Mouse (Mus musculus) layer of hippocampus, adult 8-10 months (tissue): ENCODE results near the gene Tle2. TPM values are rescaled to one million over a fixed set of nuclear protein-coding genes. Genes with fewer than 3 reads are reported as not detected.

Experiments
- DNase-seq, 2 experiments: peaks; one replicate each; pipeline ENCODE4 v3.0.0; 2022; ENCODE audit warnings: low spot score in 2 of 2
- total RNA-seq, 4 experiments: library from RNA; stranded (reverse); gene quantifications; 2 replicates each; pipeline ENCODE4 v1.2.4; 2022

The Tle2 gene
- total RNA-seq, 4 experiments from 2014 or later = 34.5 to 59.9 (median 38.5) TPM

DNA sequence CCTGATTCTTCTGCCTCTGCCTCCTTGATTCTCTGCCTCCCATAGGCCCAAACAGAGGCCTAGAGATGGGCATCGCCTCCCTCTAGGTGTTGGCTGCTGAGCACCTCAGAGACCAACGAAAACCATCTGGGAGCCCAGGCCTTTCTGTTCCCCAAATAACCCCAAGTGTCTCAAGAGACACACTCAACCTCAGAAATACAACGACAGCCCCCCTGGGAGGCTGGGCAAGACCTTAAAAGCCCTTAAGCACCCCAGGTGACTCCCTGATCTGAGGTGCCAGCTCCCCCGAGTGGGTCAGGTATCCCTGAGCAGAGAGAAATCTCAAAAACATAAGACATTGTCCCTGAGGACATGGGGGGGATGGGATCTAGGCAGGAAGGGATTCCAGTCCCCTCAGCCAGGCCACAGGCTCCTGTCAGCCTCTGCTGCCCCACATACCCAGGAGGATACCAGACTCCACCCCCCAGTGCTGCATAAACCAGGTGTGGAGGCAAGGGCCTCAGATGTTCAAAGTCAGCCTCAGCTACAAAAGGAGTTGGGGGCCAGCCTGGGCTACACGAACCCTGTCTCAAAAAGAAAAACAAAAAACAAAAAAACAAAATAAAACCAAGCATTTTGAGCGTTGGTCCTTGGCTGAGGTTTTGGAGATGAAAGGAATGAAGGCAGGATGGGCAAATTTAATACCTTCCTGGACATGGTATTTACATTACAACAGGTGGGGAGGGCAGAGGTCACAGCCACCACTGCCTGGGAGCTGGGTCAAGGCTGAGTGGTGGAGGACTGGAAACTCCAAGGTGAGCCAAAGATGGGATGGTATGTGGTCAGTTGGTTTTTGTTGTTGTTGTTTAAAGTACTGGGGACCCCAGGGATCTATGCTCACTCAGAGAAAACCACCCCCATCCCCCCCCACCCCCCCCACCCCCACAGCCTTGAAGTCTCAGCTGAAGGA lies 20.3 kb upstream of the Tle2 start:
- DNase-seq = no peak

DNA sequence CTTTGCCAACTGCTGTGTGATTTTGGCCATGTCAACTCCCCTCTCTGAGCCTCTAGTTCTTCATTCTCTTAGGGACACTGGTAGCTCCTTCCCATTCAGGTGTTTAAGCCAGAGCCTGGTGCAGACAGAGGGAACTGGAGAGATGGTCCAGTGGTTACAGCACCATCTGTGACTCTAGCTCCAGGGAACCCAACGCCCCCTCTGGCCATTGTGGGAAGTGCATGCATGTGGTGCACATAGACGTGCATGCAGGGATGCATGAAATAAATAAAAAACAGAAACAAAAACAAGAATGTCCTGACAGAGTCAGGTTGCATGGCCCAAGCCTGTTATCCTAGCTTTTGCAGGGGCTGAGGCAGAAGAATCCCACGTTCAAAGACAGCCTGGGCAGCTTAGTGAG lies 18.1 kb upstream of the Tle2 start:
- DNase-seq = no peak

DNA sequence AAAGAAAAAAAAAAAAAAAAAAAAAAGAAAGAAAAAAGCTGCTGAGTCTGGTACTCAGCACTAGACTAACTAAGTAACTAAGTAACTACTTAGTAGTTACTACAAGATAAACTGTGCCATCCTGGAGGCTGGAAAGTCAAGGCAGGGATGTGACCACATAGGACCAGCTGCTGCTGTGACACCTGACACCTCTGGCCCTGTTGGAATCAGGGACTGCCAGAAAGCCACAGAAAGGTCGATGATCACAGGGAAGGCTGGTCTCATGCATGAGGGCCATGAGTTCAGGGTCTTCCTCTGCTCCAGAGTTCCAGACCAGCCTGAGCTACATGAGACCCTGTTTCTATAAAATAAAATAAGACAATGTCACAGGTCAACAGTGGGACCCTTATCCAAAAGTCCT lies 16.9 kb upstream of the Tle2 start:
- DNase-seq = no peak

DNA sequence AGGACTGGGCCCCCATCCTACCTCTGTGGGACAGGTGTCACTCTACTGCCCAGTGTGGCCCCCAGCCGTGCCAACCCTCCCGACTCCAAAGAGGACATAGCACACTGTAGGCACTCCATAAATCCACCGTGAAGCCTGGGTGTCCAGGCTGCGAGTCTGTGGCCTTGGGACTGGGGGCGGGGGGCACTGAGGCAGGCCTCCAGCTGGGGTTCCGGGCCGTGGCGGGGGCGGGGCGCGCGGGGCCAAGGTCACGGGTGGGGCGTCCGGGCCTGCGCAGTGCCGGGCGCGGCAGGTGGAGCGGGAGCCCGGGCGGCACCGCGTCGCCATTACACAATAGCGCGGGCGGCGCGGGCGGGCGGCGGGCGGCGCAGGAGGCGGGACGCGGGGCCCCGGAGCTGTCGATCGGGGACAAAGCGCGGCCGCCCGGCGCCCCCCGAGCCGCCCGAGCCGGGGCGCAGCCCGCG lies 15.2 kb upstream of the Tle2 start, which contains the start of gene Aes:
Aes (plus strand) TSS at position 326 of the 464 bp plus-strand sequence.
- peak in 1 of 2 experiments; percentile 64 for DNase-seq

DNA sequence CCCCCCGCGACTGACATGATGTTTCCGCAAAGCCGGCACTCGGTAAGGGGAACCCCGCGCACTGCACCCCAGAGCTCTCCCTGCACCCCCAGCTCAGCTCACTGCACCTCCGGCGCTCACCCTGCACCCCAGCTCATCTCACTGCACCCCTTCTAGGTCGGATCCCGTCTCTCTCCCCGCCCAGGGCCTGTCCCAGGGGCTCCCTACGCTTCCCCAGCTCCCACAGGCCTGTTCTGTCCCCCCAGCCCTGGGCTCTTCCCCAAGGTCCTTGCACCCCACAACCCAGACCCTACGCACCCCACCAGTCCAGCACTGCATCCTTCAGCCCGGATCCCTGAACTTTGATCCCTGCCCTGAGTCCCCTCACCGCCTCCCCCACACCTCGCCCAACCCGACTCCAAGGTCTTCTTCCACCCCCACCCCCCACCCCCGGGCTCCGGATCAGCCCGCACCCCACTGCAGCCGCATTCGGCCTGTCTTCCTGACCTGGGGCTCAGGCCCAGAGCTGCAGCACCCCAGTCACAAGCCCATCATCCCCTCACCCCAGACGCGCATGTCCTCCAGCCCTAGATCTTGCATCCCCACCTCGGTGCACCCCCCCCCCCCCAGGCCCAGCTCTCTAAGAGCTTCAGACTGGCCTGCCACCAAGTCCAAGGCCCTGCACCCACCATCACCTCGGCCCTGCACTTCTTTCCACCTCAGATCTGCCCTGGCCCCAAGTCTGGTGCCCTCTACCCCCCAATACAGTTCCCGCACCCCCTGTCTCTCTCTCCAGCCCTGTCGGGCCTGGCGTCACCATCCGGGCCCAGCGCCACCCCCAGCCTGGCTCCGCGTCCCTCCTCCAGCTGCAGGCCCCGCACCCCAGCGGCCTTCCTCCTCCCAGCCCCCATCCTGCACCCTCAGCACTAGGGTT lies 14.5 kb upstream of the Tle2 start:
- DNase-seq = peak in 1 of 2 experiments; percentile 68

DNA sequence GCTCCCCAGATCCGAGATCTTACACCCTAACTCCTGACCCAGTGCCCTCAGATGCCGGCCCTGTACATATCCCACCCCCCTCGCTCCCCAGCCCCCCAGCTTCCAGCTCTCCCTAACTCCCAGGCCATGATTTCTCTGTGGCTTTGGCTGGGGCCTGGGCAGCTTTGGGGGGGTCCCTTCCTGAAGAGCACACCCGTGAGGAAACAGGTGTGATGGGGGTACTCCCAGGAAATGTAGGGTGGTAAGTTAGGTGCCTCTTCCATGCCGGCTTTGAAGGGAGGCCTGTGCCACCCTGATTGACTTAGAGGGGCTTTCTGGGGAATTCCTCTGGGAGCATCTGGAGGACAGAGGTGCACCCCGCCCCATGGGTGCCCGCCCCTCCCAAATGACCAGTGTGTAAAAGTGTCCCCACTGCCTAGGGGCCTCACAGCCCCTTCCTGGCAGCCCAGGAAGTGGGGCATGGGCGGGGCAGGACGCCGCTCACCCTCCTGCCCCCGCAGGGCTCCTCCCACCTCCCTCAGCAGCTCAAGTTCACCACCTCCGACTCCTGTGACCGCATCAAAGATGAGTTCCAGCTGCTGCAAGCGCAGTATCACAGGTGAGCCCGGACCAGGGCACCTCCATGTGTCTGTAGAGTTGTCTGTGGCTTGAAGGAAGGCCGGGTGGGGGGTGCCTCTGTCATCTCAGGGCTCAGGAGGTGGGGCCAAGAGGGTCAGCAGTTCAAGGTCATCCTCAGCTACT lies 13.5 kb upstream of the Tle2 start:
- no peak for DNase-seq

DNA sequence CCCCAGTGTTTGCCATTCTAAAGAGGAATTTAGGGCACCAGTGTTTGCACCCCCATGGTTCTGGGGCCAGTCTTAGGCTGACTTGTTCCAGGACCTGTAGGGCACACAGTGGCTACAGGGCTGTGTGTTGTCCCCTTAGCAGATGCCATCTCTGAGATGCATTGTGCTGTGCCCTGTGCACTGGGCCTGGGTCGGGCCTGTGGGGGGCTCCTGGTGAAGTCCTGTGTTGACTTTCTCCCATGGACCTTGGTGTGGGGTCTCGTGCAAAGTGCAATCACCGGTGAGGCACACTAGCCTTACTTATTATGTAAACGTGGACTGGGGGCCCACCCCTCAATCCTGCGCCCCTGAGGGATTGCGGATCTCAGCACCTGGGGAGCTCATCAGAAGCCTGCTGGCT lies 11.9 kb upstream of the Tle2 start:
- DNase-seq = no peak

DNA sequence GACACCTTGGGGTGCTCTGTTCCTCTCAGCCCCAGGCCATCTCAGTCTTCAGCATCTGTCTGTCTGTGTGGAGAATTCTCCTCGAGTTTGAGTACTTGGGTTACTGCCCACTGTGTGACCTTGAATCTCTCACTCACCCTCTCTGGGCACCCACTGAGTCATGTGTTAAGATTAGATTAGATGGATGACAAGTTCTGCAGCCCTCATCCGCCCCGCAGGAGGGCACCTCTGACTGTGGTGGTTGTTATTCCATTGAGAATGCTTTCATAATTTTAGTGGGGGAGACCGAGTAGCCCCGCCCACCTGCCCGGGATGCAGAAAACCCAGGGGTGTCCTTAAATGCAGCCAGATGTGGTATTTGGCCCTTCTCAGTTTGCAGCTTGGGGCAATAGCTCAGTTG lies 10.9 kb upstream of the Tle2 start:
- no peak for DNase-seq

DNA sequence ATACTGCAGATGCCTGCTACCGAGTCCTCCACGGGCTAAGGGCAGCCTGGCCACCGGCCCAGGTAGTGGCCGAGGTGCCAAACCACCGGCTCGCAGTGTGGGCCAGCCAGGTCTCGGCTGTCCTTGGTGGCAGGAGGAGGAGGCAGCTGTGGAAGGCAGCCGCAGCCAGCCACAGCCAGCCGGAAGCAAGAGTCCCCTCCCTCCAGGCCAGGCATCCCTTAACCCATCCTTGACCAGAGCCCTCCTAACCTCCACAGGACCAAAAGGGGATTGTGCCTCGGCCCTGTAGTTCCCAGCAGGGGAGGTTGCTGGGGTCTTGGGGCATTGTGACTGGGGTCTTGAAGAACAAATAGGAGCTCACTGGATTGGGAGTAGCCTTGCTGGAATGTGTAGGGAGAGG lies 10.1 kb upstream of the Tle2 start:
- no peak for DNase-seq

DNA sequence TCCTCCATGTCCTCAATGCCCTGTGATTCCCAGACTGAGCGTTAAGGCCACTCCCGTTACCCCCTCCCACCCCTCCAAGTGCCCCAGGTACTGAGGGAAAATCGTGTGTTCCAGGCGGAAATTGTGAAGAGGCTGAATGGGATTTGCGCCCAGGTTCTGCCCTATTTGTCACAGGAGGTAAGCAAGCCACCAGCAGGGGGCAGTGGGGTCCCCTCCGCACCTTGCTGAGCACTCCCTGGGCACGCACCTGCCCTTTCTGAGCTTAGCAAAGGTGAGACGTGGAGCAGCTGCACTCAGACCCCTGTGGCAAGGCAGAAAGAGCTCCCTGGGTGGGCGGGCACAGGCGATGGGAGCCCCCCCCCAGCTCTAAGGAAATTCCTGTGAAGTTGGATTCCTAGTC lies 9.6 kb upstream of the Tle2 start:
- no peak for DNase-seq

DNA sequence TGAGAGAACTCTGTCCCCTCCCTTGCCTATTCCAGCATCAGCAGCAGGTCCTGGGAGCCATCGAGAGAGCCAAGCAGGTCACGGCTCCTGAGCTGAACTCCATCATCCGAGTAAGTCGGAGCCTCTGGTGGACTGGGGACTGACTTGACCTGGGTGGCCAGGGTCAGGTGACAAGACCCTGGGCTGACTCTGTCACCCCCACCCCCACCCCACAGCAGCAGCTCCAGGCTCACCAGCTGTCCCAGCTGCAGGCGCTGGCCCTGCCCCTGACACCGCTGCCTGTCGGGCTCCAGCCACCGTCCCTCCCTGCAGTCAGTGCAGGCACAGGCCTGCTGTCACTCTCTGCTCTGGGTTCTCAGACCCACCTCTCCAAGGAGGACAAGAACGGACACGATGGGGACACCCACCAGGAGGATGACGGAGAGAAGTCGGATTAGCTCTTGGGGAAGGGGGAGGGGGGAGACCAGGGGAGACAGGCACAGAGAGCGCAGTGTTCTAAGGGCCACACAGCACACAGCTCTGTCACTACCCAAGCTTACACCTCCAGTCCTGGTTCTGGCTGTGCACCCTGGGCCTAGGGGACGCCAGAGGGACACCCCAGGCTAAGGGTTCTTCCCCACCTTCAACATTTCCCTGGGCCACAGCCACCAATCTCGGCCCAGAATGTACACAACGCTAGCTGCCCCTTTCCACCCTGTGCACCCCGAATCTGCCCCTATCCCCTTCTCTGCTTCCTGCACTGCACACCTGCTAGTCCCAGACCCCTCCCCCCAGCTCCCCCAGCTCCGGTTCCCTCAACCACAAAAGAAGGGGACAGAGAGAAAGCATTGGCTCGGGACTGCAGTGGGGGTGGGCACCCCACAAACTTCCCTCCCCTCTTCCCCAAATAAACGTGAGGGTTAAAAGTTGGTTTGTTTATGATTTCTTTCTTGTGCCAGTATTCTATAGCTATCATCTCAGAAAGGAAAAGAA lies 8.8 kb upstream of the Tle2 start:
- DNase-seq = no peak

DNA sequence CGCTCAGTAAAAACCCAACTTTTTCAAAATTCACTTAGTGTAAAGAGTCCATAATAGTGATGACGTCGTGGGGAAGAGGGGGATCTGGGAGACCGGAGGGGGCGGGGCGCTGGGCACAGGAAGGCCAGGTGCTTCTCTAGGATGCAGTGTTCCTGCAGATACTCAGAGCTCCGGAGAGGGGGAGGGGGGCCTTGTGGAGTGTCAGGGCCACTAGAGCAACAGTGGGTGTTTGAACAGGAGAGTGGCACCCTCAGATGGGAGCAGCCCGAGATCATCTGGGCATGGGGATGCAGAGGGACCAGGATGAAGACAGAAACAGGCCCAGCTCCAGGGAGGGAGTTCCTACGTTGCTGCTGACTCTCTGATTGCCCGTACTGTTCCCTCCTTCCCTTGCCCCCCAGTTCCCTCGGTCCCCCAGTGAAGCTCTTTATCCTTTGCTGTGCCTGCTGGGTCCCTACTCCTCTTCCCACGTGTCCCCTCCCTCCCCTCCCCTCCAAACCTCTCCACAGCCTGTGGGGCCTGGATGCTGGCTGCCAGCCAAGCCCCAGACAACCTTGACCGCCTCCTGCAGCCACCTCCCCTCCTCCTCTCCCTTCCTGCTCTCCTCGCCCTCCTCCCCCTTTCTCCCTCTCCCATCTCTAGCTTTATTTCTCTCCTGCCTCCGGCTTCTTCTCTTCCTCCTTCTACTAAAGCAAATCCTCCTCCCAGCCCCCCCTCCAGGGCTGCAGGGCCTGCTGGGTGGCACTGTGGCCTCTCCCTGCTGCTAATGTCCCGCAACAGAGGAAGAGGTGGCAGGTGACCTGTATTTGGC lies 5.8 kb upstream of the Tle2 start:
- DNase-seq = no peak

DNA sequence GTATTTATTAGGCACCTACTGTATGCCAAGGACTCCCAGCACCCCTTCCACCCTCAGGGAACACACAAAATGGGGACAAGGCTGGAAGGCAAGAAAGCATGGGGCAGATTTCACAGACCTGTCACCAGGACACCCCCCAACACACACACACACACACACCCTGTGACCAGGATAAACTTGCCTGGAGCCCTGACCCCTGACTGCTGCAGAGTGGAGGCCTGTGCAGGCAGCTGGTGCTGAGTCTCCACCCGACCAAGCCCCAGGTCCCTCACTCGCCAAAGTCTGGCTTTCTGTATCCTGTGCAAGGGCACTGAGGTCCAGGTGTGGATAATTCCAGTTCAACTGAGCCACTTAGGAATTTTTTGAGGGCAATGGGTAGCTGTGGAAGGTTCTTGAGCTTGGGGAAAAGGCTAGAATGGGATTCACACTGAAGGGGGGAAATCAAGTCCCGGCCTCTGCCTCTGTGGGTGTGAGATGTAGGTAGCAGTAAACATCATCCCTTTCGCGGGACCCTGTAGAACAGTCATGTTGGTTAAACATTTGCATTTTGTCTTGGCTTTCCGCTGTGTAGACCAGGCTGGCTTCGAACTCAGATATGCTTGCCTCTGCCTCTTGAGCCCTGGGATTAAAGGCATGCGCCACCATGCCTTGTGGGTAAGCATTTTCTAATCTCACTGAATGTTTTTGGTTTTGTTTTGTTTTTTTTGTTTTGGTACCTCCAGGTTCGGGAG lies 4.7 kb upstream of the Tle2 start:
- no peak for DNase-seq

DNA sequence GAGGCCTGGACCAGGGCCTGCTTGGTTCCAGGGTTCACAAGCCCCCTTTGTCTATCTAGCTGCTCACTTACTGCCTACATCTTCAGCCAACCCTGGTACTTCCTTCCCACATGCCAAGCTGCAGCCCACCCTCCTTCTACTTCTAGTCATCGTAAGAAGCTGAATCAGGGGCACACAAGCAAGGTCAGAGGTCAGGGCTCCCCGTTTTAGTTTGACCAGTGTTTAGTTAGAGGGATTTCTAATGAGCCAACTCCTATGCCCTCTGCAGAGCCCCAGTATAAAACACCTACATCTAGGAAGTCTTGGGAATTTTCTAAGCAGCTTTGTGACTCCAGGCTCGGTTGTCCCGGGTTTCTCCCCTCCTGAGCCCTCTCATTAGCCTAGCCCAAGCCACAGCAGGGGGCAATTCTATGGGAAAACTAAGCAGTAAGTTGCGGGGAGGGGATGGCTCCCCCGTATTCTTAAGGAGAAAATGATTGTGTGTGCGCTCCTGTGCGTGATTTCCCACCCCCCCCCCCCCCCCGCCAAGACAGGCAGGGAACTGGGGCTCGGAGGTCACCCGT lies 4.0 kb upstream of the Tle2 start:
- DNase-seq = no peak

DNA sequence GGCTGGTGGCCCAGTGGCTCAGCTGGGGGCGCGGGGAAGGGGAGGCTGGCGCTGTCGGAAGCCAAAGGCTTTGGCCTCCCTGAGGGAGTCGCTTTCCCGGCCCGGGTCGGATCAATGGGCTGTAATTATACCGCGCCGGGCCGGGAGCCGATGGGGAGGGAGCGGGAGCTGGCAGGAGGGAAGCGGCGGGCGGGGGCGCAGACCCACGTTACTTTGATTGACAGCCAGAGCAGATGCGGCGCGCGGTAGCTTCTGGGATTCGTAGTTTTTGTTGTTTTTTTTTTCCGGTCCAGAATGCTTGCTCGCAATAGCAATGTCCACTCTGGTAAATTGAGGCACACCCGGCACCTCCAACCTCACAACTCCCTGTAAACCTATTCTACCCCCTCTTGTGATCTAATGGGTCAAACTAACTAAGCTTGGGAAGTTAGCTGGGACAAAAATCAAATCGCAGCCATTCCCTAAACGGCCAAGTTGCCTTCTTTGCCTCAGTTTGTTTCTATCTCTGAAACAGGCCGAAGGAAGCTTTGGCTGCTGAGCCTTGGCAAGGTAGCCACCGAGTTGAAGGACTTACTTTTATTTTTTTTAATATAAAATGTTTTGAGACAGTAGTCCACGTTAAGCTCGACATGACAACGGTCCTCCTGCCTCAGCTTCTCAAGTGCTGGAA lies 3.4 kb upstream of the Tle2 start:
- DNase-seq = peak; percentile 92 to 93

DNA sequence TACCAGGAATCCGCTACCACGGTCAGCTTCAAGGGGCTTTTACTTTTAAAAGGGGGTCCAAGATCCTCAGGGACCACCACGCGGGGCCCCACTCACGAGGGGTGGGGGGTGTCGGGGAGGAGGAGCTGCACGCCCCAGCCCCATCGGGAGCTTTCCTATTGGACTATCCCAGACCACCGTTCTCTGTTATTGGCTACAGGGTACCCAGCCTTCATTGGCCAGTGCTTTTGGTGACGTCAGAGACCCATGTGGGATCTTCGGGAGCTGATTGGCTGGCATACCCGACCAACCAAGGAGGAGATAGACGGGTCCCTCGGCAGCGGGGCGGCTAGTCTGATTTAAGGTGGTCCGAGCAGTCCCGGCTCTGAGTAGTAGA lies 2.9 kb upstream of the Tle2 start:
- peak; percentile 99 to 100 for DNase-seq

DNA sequence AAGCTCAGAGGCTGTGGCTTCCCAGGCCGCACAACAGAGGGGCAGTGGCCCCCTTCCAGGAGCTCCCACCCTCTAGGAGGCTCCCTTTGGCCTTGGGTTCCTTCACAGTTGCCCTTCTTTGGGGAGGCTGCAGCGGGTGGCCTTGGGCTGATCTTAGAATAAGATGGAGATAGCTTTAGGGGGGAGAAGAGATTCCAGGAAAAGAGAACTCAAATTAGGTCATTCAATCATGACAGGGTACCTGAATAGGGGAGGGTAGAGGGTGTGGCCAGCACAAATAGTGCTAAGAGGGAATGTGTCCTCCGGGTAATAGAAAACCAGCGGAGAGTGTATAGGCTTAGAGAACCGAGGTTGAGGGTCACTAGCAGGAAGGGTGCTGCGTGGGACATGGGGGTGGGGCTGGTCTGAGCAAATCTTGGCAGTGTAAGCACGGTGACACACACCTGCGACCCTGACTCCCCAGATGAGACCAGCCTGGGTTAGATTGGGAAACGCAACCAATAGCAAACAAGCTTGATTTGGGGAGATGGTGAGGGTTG lies 2.2 kb upstream of the Tle2 start:
- DNase-seq = no peak
